Mouse (Mus musculus) monocyte, adult 2 months (primary cell): ENCODE data around the gene Vmn1r115.
"Not testable (repeated sequence)": the region's sequence is repeated elsewhere in the genome, so short reads cannot be mapped to it uniquely, and the experiment has no call there.

Source experiments
- DNase-seq, 2 experiments: peaks; one replicate each; pipeline ENCODE4 v3.0.0; 2022; ENCODE audit warnings: low spot score in 2 of 2, low read depth in 1 of 2

Gene Vmn1r115

GRCm38 (mm10) chr7:20844885-20845284, at the start of gene Vmn1r115:
Gene Vmn1r115, minus strand, starts transcription at chr7:20844985.
- DNase-seq = not testable (repeated sequence)

GRCm38 (mm10) chr7:20884021-20884420, 39.2 kb upstream of the Vmn1r115 start, which contains the start of gene Vmn1r117:
Gene Vmn1r117, minus strand, starts transcription at chr7:20884121.
- not testable (repeated sequence) for DNase-seq

GRCm38 (mm10) chr7:20871956-20872355, 27.2 kb upstream of the Vmn1r115 start, which contains the start of gene Vmn1r116:
Gene Vmn1r116, plus strand, starts transcription at chr7:20872256.
- DNase-seq = not testable (repeated sequence)

GRCm38 (mm10) chr7:20812086-20812485, 32.7 kb downstream of the Vmn1r115 start, which contains the start of gene Vmn1r114:
Gene Vmn1r114, minus strand, starts transcription at chr7:20812186.
- DNase-seq = not testable (repeated sequence)
